Mouse (Mus musculus): Measurements from ENCODE around the gene Gm49387.

DNA sequence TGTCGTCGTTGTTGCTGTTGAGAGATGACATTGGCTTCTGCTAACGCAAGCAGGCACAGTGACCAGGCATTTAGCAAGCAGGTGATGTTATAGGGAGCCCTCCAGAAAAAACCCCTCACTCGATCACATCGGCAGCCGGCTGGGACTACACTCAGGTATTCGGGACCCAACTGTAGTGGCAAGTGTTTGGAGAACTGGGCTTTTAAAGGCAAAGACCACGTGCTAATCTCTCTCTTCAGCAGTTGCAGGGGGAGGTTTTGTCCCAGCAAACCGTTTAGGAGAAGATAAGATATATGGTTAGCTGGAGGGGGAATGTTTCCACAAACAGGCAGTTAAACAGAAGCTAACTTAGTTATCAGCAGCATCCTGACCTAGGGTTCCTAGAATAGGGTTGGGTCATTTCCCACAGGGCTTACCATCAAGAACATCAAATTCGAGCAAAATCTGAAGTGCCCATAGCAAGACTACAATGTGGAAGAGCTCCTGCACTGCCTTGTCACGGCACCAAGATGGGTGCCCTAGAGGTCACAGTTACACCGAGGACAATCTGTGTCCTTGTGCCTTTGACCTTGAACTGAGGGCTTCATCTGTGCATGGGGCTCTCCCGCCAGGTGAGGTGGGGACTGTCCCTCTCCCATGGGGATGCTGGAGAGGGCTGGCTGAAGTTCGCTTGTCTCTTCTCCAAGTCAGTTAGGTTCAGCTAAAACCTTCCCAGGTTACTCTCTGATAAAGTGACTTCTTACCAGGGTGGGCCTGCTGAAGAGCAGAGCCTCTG is 12.6 kb upstream of the Gm49387 start:
- TF ChIP-seq CTCF (IDR thresholded peaks at IDR 0.05; ENCODE audit: extremely low read depth, insufficient read depth, low read length) (no peak), POLR2A (IDR thresholded peaks at IDR 0.05; ENCODE audit: extremely low read depth, insufficient read depth, low read length) (no peak)
